Mouse (Mus musculus) embryonic facial prominence, embryonic 14.5 days (tissue): ENCODE data around the gene Pafah1b1. TPM values are rescaled to one million over a fixed set of nuclear protein-coding genes. Genes with fewer than 3 reads are reported as not detected.

ENCODE experiments used
- ATAC-seq: fragments of 200-750 bp; cut with Nextera tagmentation; 2 replicates; pipeline ENCODE4 v1.8.0; 2017; ENCODE audit warnings: low read depth, moderate number of reproducible peaks, moderate TSS enrichment
- DNase-seq: peaks from one replicate; pipeline ENCODE4 v3.0.0-alpha.2; 2015; ENCODE audit warnings: low spot score
- H3K27ac ChIP-seq: fragments of 300-500 bp; sonication (generic); replicated peaks from 2 replicates; pipeline ENCODE4 v1.5.1; 2014; ENCODE audit warnings: low read depth, mild to moderate bottlenecking, low read length, moderate library complexity
- H3K27me3 ChIP-seq: fragments of 300-500 bp; sonication (generic); replicated peaks from 2 replicates; pipeline ENCODE4 v1.6.1; 2014; ENCODE audit warnings: low read length; ENCODE audit not compliant: control insufficient read depth, insufficient read depth
- H3K36me3 ChIP-seq: fragments of 300-500 bp; sonication (generic); 2 replicates; pipeline ENCODE4 v1.6.1; 2014; ENCODE audit warnings: low read length, mixed read lengths; ENCODE audit not compliant: control insufficient read depth, insufficient read depth
- H3K4me1 ChIP-seq: fragments of 300-500 bp; sonication (generic); 2 replicates; pipeline ENCODE4 v1.6.1; 2014; ENCODE audit warnings: antibody characterized with exemption, low read length; ENCODE audit not compliant: control insufficient read depth, insufficient read depth
- H3K4me2 ChIP-seq: fragments of 300-500 bp; sonication (generic); 2 replicates; pipeline ENCODE4 v1.6.1; 2014; ENCODE audit warnings: low read depth, mild to moderate bottlenecking, low read length, moderate library complexity, mixed read lengths
- H3K4me3 ChIP-seq: fragments of 300-500 bp; sonication (generic); 2 replicates; pipeline ENCODE4 v1.5.1; 2014; ENCODE audit warnings: low read depth, mild to moderate bottlenecking, low read length
- H3K9ac ChIP-seq: fragments of 300-500 bp; sonication (generic); 2 replicates; pipeline ENCODE4 v1.6.1; 2014; ENCODE audit warnings: low read depth, mild to moderate bottlenecking, low read length, moderate library complexity, mixed read lengths
- H3K9me3 ChIP-seq: fragments of 300-500 bp; sonication (generic); 2 replicates; pipeline ENCODE4 v1.6.1; 2016; ENCODE audit warnings: low read length; ENCODE audit not compliant: control insufficient read depth
- WGBS: fragments of 180-500 bp; shearing (Covaris S2); extraction: QIAGEN DNeasy Blood & Tissue Kit; methylation state at CpG from one replicate; pipeline ENCODE4 v1.1.7; 2014; 5-methylcytosine and 5-hydroxymethylcytosine counted together
- polyA plus RNA-seq: library from polyadenylated mRNA; unstranded; fragments of >200 nt; fragmentation: Nextera tagmentation; extraction: Ambion mirVana; gene quantifications from 2 replicates; pipeline ENCODE4 v1.2.1, GENCODE M21; 2014

Pafah1b1 gene
- polyA plus RNA-seq, 1 experiment from 2014 or later = 68.3 TPM

- Histone ChIP-seq H3K4me1 (no peaks in the 10 kb centered on the region), H3K9me3 (no peaks in the 10 kb centered on the region), H3K36me3 (peaks cover 72% of the 10 kb centered on the region), H3K27ac (no peak overlapping the region), H3K9ac (no peak overlapping the region), H3K27me3 (no peaks in the 10 kb centered on the region), H3K4me3 (no peak overlapping the region), H3K4me2 (no peak overlapping the region)
- DNase-seq (no peak), ATAC-seq (no peak)
- WGBS = 84% methylated on average over 1 of the region's 1 CpGs
These were observed 53.5 kb downstream of the Pafah1b1 start for GRCm38 (mm10) chr11:74671013-74671412.

- ATAC-seq (no peak), DNase-seq (no peak)
- Histone ChIP-seq H3K9ac (no peak overlapping the region), H3K4me3 (no peak overlapping the region), H3K36me3 (peaks cover 74% of the 10 kb centered on the region), H3K27me3 (no peaks in the 10 kb centered on the region), H3K9me3 (no peaks in the 10 kb centered on the region), H3K4me2 (no peak overlapping the region), H3K27ac (no peak overlapping the region), H3K4me1 (no peaks in the 10 kb centered on the region)
These were observed 54.3 kb downstream of the Pafah1b1 start for GRCm38 (mm10) chr11:74670151-74670550.

- Histone ChIP-seq H3K4me1 (no peaks in the 10 kb centered on the region), H3K36me3 (peaks cover 74% of the 10 kb centered on the region), H3K9ac (no peak overlapping the region), H3K27ac (no peak overlapping the region), H3K4me2 (no peak overlapping the region), H3K9me3 (no peaks in the 10 kb centered on the region), H3K27me3 (no peaks in the 10 kb centered on the region), H3K4me3 (no peak overlapping the region)
- DNase-seq (no peak), ATAC-seq (no peak)
- WGBS = 93% methylated on average over 2 of the region's 2 CpGs
These were observed 55.5 kb downstream of the Pafah1b1 start for GRCm38 (mm10) chr11:74668971-74669370.

- Histone ChIP-seq H3K4me3 (no peak overlapping the region), H3K4me2 (no peak overlapping the region), H3K4me1 (no peaks in the 10 kb centered on the region), H3K36me3 (peaks cover 74% of the 10 kb centered on the region), H3K27me3 (no peaks in the 10 kb centered on the region), H3K9ac (no peak overlapping the region), H3K27ac (no peak overlapping the region), H3K9me3 (no peaks in the 10 kb centered on the region)
- DNase-seq (no peak), ATAC-seq (no peak)
- 91% methylated on average over 5 of the region's 5 CpGs for WGBS
These were observed 56.0 kb downstream of the Pafah1b1 start for GRCm38 (mm10) chr11:74668466-74668865.

GRCm38 (mm10) chr11:74667582-74668010, 56.9 kb downstream of the Pafah1b1 start:
- no peak overlapping the region for H3K4me2 ChIP-seq
- no peaks in the 10 kb centered on the region for H3K4me1 ChIP-seq
- no peak overlapping the region for H3K27ac ChIP-seq
- ATAC-seq (no peak), DNase-seq (no peak)
- no peaks in the 10 kb centered on the region for H3K9me3 ChIP-seq
- 98% methylated on average over 13 of the region's 13 CpGs for WGBS
- peaks cover 76% of the 10 kb centered on the region for H3K36me3 ChIP-seq
- H3K27me3 ChIP-seq = no peaks in the 10 kb centered on the region
- no peak overlapping the region for H3K9ac ChIP-seq
- H3K4me3 ChIP-seq = no peak overlapping the region

- ATAC-seq (no peak), DNase-seq (no peak)
- H3K36me3 ChIP-seq = peaks cover 82% of the 10 kb centered on the region
- H3K4me3 ChIP-seq = no peak overlapping the region
- H3K4me1 ChIP-seq = no peaks in the 10 kb centered on the region
- H3K9ac ChIP-seq = no peak overlapping the region
- no peak overlapping the region for H3K4me2 ChIP-seq
- H3K27me3 ChIP-seq = no peaks in the 10 kb centered on the region
- 91% methylated on average over 13 of the region's 14 CpGs for WGBS
- H3K27ac ChIP-seq = no peak overlapping the region
- no peaks in the 10 kb centered on the region for H3K9me3 ChIP-seq
These were observed 57.5 kb downstream of the Pafah1b1 start for GRCm38 (mm10) chr11:74666776-74667581.

- 96% methylated on average over 5 of the region's 5 CpGs for WGBS
- Histone ChIP-seq H3K4me1 (no peaks in the 10 kb centered on the region), H3K4me3 (no peak overlapping the region)
These were observed 58.2 kb downstream of the Pafah1b1 start for GRCm38 (mm10) chr11:74666284-74666652.

GRCm38 (mm10) chr11:74665631-74666283, 58.7 kb downstream of the Pafah1b1 start:
- ATAC-seq (no peak), DNase-seq (no peak)
- Histone ChIP-seq H3K4me3 (no peak overlapping the region), H3K4me1 (no peaks in the 10 kb centered on the region), H3K9me3 (no peaks in the 10 kb centered on the region), H3K27me3 (no peaks in the 10 kb centered on the region), H3K36me3 (peaks cover 93% of the 10 kb centered on the region), H3K4me2 (no peak overlapping the region), H3K27ac (no peak overlapping the region), H3K9ac (no peak overlapping the region)
- WGBS = 97% methylated on average over 17 of the region's 17 CpGs

More at GRCm38 (mm10) chr11:74666284-74666652, 58.2 kb downstream of the Pafah1b1 start:
- Histone ChIP-seq H3K4me2 (no peak overlapping the region), H3K27me3 (no peaks in the 10 kb centered on the region), H3K9ac (no peak overlapping the region), H3K27ac (no peak overlapping the region), H3K9me3 (no peaks in the 10 kb centered on the region), H3K36me3 (peaks cover 90% of the 10 kb centered on the region)
- ATAC-seq (no peak), DNase-seq (no peak)
